Mouse (Mus musculus) brain, embryonic 18.5 days (tissue): ENCODE results near the gene Zpbp2.

Experiments
- DNase-seq: peaks from one replicate; pipeline ENCODE4 v3.0.0-alpha.2; 2012; ENCODE audit warnings: low read depth, low spot score

Zpbp2 gene

DNA sequence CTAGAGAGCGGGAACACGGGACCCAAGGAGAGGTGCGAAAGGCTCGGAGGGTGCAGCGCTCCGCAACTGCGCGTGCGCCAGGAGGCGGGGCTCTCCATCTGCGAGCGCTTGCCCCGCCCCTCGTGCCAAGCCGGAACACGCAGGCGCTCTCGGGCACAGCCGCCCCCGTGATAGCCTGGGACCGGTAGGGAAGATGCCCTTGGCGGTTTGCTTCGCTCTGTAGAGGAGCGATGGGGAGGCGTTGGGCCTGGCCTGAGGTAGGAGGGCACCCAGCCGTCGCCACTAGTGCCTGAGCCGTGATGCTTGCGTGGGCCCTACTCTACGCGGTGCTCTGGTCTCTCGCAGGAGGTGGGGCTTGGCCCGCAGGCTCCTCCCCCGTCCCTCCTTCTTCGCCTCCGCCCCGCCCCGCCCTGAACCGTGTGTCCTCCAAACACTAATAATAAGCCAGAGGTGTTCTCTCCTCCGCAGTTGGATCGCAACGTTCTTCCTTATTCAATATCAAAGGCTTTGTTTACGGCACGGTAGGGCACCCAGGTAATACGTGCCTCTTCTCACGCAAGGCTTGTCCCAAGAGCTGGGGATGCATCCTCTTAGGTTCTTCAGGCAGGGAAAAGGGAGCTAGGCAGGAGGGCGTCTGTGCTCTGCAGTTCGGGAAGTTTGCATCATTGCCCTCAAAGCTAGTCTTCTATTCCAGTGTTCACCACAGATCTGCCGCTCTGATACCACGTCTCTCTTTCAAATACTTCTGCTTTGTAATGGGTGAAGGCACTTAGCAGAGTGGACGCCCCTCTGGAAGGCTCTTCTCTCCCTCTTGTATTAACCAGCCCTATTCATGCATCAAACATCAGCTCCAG lies at the start of gene Zpbp2:
Gene Zpbp2, plus strand, starts transcription at position 123 of the 854 bp plus-strand sequence.
- DNase-seq: peak; percentile 79

DNA sequence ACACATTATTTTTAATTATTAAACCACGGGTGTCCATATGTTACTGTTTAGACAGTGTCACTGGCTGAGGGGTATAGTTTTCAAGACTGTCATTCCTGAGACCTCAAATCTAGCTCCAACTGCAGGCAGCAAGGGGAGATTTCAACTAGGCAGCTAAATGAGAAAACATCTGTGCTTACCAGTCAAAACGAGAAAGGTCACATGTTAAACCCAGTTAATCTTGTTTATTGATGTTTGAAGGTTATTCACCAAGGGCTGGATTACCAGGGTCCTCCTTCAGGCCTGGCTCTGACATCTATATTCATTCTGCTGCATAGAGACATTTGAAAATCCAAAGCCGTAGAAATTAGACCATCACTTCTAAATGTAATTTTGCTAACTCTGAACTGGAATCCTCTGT lies 46.0 kb upstream of the Zpbp2 start:
- DNase-seq: no peak

DNA sequence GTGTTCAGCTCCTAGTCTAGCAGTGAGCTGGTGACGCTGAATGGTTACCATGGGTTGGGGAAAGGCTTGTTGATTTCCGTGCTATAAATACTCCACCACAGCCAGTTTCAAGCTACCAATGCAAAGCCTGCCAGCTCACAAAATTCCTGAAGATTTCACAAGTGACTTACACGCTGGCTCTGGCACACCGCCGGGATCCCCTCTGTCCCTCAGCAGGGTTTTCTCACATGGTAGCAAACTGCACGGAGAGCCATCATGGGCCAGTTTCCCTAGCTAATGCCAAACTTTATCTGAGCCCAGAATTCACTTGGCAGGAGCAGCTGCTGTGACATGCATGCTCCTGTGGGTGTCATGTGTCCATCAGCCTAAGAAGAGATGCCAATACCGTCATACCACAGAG lies 41.5 kb upstream of the Zpbp2 start:
- peak; percentile 14 for DNase-seq

DNA sequence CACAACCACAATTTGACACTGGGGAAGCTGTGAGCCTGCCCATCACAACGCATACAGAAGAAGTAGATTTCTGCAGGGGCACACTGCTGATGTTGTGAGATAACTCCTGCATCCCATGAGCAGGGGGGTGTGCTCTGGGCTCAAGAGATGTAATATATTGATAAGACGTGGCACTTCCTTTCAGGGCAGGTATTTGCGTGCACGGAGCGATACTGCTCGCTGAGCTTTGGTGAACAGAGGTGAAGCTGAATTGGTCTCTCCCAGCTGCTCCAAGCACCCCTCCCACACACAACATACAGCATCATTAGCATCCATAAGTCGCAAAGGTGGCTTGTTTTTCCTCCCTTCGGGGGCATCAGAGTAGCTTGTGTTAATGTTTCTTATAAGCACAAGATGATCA lies 40.8 kb upstream of the Zpbp2 start:
- no peak for DNase-seq

DNA sequence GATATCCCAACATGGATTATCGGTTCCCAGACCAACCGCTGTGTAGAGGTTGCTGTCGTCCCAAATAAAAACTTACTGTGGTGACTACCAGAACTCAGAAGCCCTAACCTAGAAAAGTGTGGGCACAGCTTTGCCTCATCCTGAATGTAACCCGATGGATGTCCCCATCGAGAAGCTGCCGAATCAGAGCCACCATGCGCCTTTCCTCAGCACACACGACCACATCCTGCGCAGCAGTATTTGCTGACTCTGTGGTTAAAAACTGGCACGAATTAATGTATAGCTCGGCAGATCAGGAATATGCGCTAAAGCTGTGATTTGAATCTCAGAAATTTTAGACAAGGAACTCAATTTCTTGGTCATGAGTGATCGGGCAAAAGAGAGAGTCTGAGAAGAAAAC lies 38.0 kb upstream of the Zpbp2 start:
- DNase-seq: no peak

DNA sequence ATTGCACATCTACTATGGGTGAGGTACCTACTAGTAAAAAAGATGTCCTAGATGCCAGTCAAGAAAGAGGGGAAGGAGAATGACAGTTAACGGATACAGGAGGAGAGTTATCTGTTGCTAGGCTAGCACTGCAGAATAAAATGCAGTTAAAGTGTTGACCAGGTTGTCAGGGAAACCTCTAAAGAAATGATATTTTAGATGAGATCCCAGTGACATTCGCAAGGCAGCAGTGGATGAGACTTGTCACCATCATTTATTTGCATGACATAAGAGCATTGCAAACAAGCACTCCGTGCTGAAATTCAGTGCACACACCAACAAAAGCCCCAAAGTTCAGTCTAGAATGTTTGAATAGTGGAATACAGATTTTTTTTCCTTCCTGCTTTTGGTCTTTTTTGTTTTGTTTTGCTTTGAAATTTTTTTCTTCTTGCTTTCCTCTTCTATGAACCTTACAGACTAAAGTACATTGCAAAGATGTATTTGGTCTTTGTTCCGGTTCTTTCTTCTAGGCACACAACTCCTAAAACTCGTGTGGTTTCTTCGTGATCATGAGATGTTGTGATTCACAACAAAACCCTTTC lies 37.5 kb upstream of the Zpbp2 start:
- no peak for DNase-seq

DNA sequence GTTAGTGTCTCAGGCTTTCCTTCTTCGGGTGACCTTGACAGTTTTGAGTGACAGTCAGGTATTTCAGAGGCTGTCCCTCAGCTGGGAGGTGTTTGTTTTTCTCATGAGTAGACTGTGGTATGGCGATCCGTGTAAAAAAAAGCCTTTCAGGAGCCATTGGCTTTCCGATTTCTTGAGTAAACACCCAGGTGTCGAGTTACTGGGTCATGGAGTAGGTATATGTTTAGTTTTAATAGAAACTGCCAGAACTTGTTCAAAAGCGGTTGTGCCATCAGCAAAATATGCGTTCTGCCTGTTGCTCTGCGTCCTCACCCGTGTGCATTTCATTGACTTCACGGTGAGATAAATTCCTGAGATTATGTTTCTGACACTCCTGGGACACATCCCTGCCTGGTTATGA lies 30.4 kb upstream of the Zpbp2 start:
- DNase-seq: no peak

DNA sequence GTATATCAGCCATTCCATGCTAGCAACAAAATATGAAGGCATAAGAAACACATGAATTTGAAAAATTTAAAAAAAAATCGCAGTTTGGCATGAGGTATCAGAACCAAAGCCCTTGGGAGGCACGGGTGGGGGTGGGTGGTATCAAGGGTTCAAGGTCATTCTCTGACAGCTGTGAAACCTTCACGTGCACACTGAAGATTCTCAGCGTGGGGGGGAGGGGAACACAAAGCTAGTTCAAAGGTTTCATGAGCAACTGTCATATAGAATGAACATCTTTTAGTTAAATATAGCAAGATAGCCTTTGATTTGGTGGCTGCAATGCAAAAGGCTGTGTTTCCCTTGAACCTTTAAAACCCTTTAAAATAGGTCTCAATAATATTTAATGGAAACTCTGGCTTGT lies 25.8 kb upstream of the Zpbp2 start:
- no peak for DNase-seq

DNA sequence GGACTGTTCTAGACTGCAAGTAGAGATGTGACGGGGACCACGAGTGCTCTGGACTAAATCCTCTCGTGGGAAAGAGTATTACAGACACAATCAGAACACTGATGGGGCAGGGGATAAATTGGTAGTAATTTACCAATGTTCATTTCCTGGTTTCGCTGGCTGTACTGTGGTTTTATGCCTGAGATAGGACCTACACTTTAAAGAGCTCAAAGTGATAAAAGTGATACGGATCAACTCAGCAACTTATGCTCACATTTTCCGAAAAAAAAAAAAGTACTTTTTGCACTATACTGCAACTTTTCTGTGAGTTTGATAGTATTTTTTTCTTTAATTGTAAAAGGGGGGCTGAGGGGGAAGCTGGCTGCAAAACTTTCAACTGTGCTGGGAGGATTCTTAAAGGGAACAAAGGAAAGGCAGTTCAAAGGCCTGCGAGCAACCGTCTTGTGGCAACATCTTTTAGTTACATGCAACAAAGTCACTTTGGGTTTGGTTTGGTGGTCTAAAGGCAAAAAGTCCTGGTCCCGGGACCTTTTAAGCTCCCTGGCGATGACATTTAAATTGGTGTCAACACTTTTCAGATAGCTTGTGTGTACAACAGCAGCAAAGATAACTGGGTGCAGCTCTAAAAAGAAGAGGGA lies 24.0 kb upstream of the Zpbp2 start:
- no peak for DNase-seq

DNA sequence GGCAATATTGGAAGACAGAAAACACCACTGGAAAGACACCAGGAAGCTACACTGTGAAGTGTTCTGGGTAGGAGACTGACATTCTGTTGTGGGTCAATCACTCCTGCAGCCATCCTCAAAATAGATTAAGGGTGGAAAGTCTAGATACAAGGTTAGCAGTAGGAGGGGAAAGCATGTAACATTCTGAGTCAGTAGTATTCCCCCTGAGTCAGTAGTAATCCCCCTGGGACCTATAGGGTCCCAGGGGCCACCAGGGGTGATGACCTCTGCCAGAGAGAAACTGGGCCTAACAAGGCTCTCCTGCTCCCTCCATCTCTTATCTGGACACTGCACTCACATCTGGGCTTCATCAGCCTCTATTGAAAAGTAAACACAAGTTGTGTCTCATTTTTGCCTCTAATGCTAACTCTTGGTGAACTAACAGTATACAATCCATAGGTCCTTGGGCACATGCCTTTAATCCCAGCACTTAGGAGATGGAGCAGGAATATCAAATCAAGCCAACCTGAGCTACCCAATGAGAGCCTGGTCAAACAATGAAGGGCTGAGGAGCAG lies 13.3 kb upstream of the Zpbp2 start:
- no peak for DNase-seq

DNA sequence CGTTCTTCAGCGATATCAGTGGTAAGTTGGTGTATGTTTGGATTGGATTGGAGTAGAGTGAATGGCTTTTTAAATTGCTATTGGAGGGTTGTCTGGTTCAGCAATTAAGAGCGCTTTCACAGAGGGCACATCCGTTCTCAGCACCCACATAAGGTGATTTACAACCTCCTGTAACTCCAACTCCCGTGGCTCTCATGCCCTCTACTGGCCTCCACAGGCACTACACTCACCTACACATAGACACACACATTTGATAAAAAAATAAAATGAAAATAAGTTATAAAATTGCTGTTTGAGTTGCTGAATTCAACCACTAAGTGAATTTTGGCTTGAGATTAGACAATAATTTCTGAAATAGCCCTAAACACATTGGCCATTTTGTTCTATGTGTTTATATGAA lies 10.6 kb upstream of the Zpbp2 start:
- DNase-seq: no peak

DNA sequence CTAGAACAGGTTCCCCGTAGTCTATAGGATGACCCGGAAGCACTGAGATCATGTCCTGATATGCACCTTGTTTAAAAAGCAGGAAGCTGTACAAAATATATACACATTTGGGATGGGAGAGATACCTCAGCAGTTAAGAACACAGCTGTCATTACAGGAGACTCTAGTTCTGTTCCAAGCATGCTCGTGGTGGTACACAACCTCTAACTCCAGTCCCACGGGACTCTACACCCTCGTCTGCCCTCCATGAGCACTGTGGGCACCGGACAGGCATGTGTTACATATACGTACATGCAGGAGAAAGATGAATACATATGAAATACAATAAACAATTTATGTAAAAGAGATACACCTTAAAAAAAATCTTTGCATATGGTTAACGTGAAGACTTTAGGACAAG lies 8.3 kb upstream of the Zpbp2 start:
- DNase-seq: no peak

DNA sequence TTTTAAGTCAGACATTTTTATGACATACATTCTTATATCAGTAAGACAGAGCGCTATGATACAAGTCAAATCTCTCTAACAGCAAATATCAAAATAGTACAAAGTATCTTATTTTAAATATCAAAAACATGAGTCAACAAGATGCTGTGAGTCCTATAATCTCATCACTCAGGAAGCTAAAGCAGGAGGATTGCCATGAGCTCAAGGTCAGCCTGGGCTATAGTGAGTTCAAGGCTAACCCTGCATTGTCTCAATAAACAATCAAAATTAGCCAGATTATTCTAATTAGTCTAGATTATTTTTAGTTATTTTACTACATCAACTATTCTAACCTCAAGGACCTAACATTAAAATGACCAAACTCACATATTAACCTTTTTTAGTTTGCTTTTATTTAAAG lies 7.5 kb upstream of the Zpbp2 start:
- no peak for DNase-seq

DNA sequence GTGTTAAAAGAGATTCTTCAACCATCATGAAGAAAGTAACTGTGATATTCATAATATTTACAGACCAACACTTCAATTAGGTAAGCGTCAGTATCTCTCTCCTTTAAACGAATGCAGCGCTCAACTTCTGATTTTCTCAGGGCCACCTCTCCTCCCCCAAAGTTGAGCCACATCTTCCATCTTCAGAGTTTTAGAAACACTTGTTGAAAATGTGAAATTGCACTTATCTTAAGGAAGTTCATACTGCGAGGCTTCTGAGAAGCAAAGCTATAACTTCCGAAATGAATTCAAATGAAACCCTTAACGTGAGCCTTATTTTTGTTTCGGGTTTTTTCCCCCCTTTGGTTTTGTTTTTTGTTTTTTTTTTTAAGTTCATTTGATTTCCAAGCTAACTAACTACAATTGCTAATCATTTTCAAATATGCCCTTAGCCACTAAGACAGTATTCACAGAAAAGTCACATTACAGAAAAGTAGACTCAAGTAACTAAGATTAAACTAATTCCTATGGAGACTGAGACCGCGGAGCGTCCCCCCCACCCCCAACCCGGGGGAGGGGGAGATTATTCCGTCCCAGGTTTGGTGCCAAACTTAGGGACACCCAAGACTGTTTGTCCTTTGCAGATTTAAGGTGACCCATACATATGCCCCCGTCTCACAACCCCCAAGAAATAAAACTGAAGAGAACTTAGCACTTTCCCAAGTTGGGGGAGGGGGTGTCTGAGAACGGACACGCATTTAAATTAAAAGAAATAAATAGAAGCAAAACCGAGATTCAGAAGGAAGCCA lies 5.8 kb upstream of the Zpbp2 start:
- DNase-seq: no peak

DNA sequence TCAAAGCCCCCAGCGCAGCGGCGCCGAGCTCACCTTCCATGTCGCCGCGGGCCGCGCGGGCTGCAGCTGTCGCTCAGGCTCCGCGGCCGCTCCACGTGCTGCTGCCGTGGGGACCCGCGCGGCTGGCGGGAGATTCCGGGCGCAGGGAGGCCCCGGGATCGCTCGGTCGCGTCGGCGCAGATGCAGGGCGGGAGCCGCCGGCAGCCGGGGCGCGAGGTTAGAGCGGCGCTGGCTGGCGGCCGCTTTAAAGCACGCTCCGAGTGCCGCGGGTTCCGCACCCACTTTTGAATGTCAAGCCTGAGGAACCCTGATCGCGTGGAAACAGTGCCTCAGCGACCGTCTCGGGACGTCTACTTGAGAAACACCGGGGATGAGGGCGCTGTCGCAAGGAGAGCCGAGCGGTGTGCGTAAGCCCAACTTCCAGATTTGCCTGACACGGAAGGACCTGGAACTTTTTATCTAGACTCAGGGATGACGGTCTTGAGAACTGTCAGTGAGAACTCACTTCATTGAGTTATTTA lies 5.1 kb upstream of the Zpbp2 start, which contains the start of gene Ikzf3:
Gene Ikzf3, minus strand, starts transcription at position 321 of the 521 bp plus-strand sequence.
- no peak for DNase-seq

DNA sequence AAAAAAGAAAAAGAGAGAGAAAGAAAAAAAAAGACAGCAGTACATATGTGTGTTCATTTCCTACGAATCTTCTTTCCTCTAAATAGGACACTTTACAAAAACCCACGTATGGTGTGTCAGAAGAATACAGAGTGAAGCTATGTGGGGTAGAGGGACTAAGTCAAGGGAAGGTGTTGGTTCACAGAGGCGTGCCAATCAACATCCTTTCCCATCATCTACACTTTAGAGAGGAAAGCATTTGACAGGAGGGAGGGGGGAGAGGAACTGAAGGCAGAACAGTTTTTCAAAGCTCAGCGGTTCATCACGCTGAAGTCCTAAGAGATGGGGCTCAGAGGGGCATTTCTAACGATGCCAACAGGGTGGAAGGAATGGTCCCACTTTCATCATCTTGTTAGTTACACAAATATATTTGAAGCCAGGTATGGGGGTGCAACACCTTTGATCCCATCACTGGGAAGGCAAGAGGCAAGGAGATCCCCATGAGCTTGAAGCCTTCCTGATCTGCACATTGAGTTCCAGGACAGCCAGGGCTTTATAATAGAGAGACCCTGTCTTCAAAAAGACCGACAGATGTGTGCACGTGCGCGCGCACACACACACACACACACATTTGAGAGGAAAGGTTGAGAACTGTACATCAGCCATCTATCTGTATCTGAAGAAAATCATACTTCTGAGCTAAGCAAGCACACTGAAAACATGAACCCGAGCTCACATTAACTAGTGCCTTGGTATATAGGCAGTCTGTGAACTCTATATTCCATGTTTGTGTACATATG lies 4.2 kb upstream of the Zpbp2 start:
- no peak for DNase-seq

DNA sequence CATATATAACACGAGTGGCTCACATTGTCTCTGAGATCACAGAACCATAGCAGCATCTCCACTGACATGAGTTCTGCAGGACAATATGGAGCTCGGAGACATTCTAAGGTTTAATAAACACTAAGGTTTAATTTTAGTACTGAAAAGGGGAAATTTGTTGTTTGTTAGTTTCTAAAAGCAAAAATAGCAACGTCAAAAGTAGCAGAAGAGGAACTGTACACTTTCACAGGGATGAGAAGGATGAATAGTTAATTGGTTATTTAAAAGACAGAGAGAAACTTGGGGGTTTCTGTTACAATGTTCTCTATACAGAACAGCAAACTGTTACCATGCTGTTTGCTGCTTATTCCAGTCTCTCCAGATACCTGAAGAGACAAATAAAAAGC lies 3.6 kb upstream of the Zpbp2 start:
- DNase-seq: no peak

DNA sequence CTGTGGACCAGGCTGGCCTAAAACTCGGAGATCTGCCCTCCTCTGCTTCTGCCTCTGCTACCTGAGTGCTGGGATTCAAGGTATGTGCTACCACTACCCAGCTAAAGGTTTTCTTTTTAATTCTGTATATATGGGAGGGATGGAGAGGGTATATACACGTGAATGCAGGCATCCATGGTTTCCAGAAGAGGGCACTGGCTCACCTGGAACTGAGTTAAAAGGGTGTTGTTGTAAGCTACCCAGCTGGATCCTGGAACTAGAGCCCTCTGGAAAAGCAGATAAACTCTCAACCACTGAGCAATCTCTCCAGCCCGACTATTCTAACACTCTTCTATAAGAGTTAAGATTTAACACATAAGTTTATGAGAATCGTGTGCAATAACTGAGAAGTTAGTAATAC lies 1.5 kb upstream of the Zpbp2 start:
- DNase-seq: no peak

DNA sequence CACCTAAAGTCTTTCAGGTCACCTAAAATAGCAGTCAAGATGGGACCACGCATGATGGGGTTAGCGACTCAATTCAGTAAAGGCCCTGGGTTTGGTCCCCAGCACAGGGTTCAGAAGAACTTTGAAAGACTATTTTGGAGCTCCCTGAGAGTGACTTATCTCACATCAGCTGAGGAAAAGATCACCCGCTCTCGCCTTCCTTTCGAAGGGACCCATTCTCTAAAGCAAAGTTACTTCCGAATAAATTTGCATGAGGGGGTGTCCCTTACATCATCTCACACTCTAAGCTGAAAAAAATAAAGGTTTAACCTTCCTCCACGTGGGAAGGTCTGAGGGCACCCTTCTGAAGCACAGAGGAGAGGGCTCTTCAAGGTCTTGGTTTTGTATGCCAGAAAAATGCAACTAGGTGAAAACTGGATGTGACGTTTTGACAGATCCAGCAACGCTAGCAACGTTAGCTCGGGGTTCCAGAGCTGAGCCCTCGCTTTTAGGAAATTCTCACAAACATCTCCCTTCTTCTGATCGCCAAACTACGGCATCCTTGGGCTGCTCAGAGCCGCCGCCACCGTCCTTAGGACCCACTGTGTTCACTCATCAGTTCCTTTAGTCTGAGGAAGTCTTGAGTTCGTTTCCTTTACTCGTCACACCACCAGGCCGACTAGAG lies 454 bp upstream of the Zpbp2 start:
- DNase-seq: no peak

DNA sequence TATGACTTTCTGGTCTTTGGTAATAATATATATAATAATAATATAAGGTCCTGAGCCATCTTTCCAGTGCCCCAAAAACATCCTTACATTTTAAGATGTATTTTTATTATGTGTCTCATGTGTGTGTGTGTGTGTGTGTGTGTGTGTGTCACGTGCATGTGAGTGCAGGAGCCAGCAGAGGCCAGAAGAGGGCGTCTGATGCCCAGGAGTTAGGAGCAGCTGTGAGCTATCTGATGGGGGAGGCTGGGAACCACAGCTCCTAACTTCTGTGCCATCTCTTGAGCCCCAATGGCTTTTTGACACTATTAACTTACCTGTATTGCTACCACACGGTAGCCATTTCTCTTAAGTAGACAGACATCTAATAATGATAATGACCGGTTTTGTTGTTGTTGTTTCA lies 3.1 kb downstream of the Zpbp2 start:
- no peak for DNase-seq
